ENCODE assay signal across 9 mouse cellular contexts in genomic region chr9:40268748-40269102, GRCm38 (mm10). TPM values are rescaled to one million over a fixed set of nuclear protein-coding genes. Genes with fewer than 3 reads are reported as not detected.
DNase-seq lines count a peak whose midpoint lies in the region; ATAC-seq and TF ChIP-seq lines count a peak whose summit lies in the region.
"Had no signal": no experiment of that assay in that cellular context is flagged by ENCODE, and none has a peak within 500 bp of the region (broad histone marks: within the 10 kb centered on the region; RNA-seq: fewer than 3 reads in every experiment).

No protein-coding gene starts in this region.

- DNase-seq in kidney, postnatal 25 days, result no peak
- no peak for DNase-seq in neural tube, embryonic 11.5 days (ENCODE audit: low spot score)
- DNase-seq in layer of hippocampus, postnatal 10 days (ENCODE audit: low spot score in 2 of 2), result no peak
- DNase-seq in right cerebral cortex, postnatal 14 days, result no peak
- DNase-seq in right cerebral cortex, postnatal 4 days, result no peak

- peaks cover 7% of the 10 kb centered on the region for H3K27me3 ChIP-seq in kidney, embryonic 14.5 days (ENCODE audit: control insufficient read depth, insufficient read depth, low read length)
- H3K27me3 ChIP-seq in embryonic facial prominence, embryonic 13.5 days, result peaks cover 33% of the 10 kb centered on the region
- H3K27me3 ChIP-seq in intestine, postnatal 0 days (replicated peaks; ENCODE audit: control insufficient read depth, insufficient read depth, low read length), result peaks cover 13% of the 10 kb centered on the region
- H3K27me3 ChIP-seq in neural tube, embryonic 11.5 days (ENCODE audit: control insufficient read depth, insufficient read depth, low read length), result peaks cover 4% of the 10 kb centered on the region; the same call in 1 of the 2 replicates

- no peaks in the 10 kb centered on the region for H3K9me3 ChIP-seq in kidney, embryonic 14.5 days (ENCODE audit: control insufficient read depth, low read length)
- H3K9me3 ChIP-seq in embryonic facial prominence, embryonic 13.5 days, result no peaks in the 10 kb centered on the region
- H3K9me3 ChIP-seq in intestine, postnatal 0 days (ENCODE audit: control insufficient read depth), result no peaks in the 10 kb centered on the region
- no peaks in the 10 kb centered on the region for H3K9me3 ChIP-seq in neural tube, embryonic 11.5 days (ENCODE audit: control insufficient read depth, low read length)

- peak overlapping the region; percentile 46 for H3K4me2 ChIP-seq in kidney, embryonic 14.5 days (replicated peaks; ENCODE audit: low read depth, low read length)
- peak overlapping the region; percentile 63 for H3K4me2 ChIP-seq in embryonic facial prominence, embryonic 13.5 days
- peak overlapping the region; percentile 64 for H3K4me2 ChIP-seq in intestine, postnatal 0 days (replicated peaks; ENCODE audit: low read depth)
- H3K4me2 ChIP-seq in neural tube, embryonic 11.5 days (ENCODE audit: low read depth), result peak overlapping the region; percentile 80

- peak overlapping the region; percentile 31; the same call in 1 of the 2 replicates for H3K4me3 ChIP-seq in kidney, embryonic 14.5 days (ENCODE audit: low read length)
- peak overlapping the region; percentile 37 for H3K4me3 ChIP-seq in embryonic facial prominence, embryonic 13.5 days
- H3K4me3 ChIP-seq in intestine, postnatal 0 days (ENCODE audit: low read depth, low read length), result peak overlapping the region; percentile 34
- peak overlapping the region; percentile 40 for H3K4me3 ChIP-seq in neural tube, embryonic 11.5 days (ENCODE audit: low read depth, low read length)

- no peak overlapping the region for H3K27ac ChIP-seq in kidney, embryonic 14.5 days (ENCODE audit: low read depth, low read length)
- no peak overlapping the region for H3K27ac ChIP-seq in embryonic facial prominence, embryonic 13.5 days
- no peak overlapping the region for H3K27ac ChIP-seq in intestine, postnatal 0 days (ENCODE audit: low read depth, low read length)
- H3K27ac ChIP-seq in neural tube, embryonic 11.5 days (ENCODE audit: low read depth, low read length), result peak overlapping the region; percentile 17; the same call in 1 of the 2 replicates

- H3K36me3 ChIP-seq in kidney, embryonic 14.5 days (ENCODE audit: control insufficient read depth, insufficient read depth, low read length), result no peaks in the 10 kb centered on the region
- H3K36me3 ChIP-seq in embryonic facial prominence, embryonic 13.5 days, result no peaks in the 10 kb centered on the region
- no peaks in the 10 kb centered on the region for H3K36me3 ChIP-seq in intestine, postnatal 0 days (ENCODE audit: control insufficient read depth, insufficient read depth)
- no peaks in the 10 kb centered on the region for H3K36me3 ChIP-seq in neural tube, embryonic 11.5 days (ENCODE audit: control insufficient read depth, insufficient read depth, low read length)

- peak; percentile 70; the same call in 1 of the 2 replicates for ATAC-seq in kidney, embryonic 14.5 days (ENCODE audit: low FRiP score, low TSS enrichment)
- no peak; the same call in 1 of the 2 replicates for ATAC-seq in embryonic facial prominence, embryonic 13.5 days (ENCODE audit: insufficient number of reproducible peaks, insufficient read depth, low FRiP score, low TSS enrichment, low read depth)
- ATAC-seq in intestine, postnatal 0 days, result no peak; the same call in 1 of the 2 replicates
- ATAC-seq in neural tube, embryonic 11.5 days (ENCODE audit: insufficient read depth, low FRiP score, low TSS enrichment), result no peak; the same call in 1 of the 2 replicates

- H3K9ac ChIP-seq in kidney, embryonic 14.5 days (ENCODE audit: low read depth, low read length), result no peak overlapping the region
- H3K9ac ChIP-seq in embryonic facial prominence, embryonic 13.5 days, result 0 out of 2 replicates have a peak overlapping the region, but pooled peaks have one; percentile 36
- H3K9ac ChIP-seq in intestine, postnatal 0 days (ENCODE audit: low read depth, low read length), result no peak overlapping the region
- H3K9ac ChIP-seq in neural tube, embryonic 11.5 days (ENCODE audit: low read length), result peak overlapping the region; percentile 44; the same call in 1 of the 2 replicates

- 3% methylated on average over 4 of the region's 4 CpGs for WGBS in kidney, embryonic 14.5 days
- WGBS in embryonic facial prominence, embryonic 13.5 days, result 12% methylated on average over 4 of the region's 4 CpGs
- 11% methylated on average over 4 of the region's 4 CpGs for WGBS in intestine, postnatal 0 days
- WGBS in neural tube, embryonic 11.5 days, result 6% methylated on average over 4 of the region's 4 CpGs

- no peak for TF ChIP-seq CTCF in intestine, postnatal 0 days (IDR thresholded peaks at IDR 0.05; ENCODE audit: low read depth)

- no peaks in the 10 kb centered on the region; the same call in 1 of the 2 replicates for H3K4me1 ChIP-seq in kidney, embryonic 14.5 days (ENCODE audit: control insufficient read depth, insufficient read depth, low read length)
- peaks cover 22% of the 10 kb centered on the region for H3K4me1 ChIP-seq in embryonic facial prominence, embryonic 13.5 days
- no peaks in the 10 kb centered on the region for H3K4me1 ChIP-seq in intestine, postnatal 0 days (replicated peaks; ENCODE audit: control insufficient read depth, insufficient read depth, low read length)
- H3K4me1 ChIP-seq in neural tube, embryonic 11.5 days (ENCODE audit: control insufficient read depth, insufficient read depth, low read length), result no peaks in the 10 kb centered on the region

RNA-seq across cellular contexts. Expression of gene Scn3b, which starts 0.3 kb away (rescaled TPM):
- polyA plus RNA-seq in kidney, embryonic 14.5 days (2014; fragmentation: Nextera tagmentation; extraction: Ambion mirVana), result 0.20 and 0.24 TPM in 2 replicates
- polyA plus RNA-seq in embryonic facial prominence, embryonic 13.5 days (2015; fragmentation: Nextera tagmentation; extraction: Ambion mirVana), result 2.8 and 3.0 TPM in 2 replicates
- 1.8 and 2.4 TPM in 2 replicates for polyA plus RNA-seq in intestine, postnatal 0 days (2015; fragmentation: Nextera tagmentation; extraction: Ambion mirVana)
- 29.6 and 37.1 TPM in 2 replicates for polyA plus RNA-seq in neural tube, embryonic 11.5 days (2014; fragmentation: Nextera tagmentation; extraction: Ambion mirVana)
- total RNA-seq in layer of hippocampus, postnatal 10 days (2021), result 100 to 1,000 TPM; 205 to 209 TPM
- total RNA-seq: MEL had no signal

Comparison
In these comparisons a context has a peak if more than half of its experiments do, and no peak if none do; other contexts are left out.
1. H3K9ac ChIP-seq: peak in embryonic facial prominence, embryonic 13.5 days (single experiment) and neural tube, embryonic 11.5 days (single experiment); none in kidney, embryonic 14.5 days (single experiment) and intestine, postnatal 0 days (single experiment).
2. Peak in every context shown above with its lines, with median percentiles within 50 percentile points of each other: H3K4me2 ChIP-seq and H3K4me3 ChIP-seq.